Mouse (Mus musculus): ENCODE measurements around the gene Cabin1.

DNA sequence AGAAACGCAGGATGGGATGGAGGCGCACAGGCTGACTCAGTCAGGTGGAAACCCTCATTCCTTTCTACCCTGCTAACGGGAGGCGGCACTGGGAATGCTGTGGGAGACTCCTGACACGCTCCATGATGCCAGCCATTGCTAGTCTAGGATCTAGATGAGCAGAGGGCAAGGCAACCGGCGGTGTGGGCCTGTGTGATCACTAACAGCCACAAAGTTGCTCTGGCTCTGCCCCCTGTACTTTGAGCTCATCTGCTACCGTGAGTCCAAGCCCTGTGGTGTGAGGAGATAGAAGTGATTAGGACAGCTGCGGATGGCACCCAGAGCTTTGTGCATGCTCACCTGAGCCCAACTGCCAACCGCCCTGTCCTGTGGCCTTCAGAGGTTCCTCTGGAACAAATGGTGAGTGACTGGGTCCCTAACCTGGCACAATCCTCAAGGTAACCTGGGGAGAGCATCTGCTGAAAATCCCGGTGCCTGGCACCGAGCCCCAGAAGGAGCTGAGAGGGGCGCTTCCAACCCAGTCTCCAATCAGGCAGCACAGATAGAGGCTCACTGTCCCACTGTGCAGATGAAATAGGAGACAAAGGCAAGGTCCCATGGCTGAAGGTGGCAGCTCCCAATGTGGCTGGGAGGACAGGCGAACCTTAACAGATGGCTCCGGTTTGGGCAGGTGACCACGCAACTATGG is 112.6 kb downstream of the Cabin1 start:
- TF ChIP-seq GATA1 (IDR thresholded peaks at IDR 0.05; ENCODE audit: low read length) = no peak
- TF ChIP-seq TAL1 (IDR thresholded peaks at IDR 0.05; ENCODE audit: low read length) = no peak

All from erythroblast, embryonic 14.5 days (primary cell).